Mouse (Mus musculus) fat pad, adult 2 months (tissue): ENCODE measurements at regions not wholly inside any gene's neighbourhood (a gene's known extent, or its start where the extent isn't known, plus 50 kb on each side); places are given as distances from the start of the nearest gene placed in this dataset.

Source experiments
- DNase-seq: peaks from one replicate; pipeline ENCODE4 v3.0.0-alpha.2; 2011; ENCODE audit warnings: low read depth, low spot score; ENCODE audit errors: extremely low read depth

DNA sequence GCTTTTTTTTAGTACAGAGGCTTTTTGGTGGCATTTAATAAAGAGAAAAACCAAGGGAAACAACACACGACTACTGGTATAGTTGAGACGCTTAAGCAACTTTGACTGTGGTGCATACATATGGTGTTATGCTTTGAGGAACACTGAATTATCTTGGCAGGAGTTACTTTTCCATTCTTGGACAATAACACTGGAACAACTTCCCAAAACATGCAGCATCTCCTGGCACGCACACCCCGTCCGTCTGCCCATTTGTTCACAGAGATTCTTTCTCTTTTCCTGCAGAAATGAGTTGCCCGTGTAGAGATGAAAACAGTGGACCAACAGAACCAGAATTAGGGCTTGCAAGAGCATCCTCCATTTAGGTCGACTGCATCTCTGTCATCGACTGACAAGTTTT is 544.7 kb downstream of the Arl4a start:
- DNase-seq: no peak

DNA sequence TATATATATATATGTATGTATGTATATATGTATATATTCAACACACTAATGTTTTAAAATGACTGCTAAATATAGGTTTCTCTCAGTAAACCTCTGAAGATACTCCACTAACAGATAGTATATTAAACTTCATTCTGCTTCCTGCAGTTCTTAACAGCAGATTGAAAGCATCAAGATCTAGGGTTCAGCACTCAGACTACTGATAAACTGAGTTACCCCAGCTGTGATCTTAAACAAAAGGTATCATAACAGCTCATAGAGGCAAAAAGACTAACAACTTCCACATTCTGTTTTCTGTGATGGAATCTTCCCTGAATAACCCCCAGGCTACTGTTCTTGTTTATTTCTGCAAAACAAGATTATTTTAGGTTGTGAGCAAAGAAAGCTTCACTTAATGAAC is 564.8 kb downstream of the Arl4a start:
- no peak for DNase-seq
